Mouse (Mus musculus) cerebellum, adult 11-12 months (tissue): Measurements from ENCODE around the gene Pkdcc.

Experiments
- DNase-seq: peaks from one replicate; pipeline ENCODE4 v3.0.0; 2022

Pkdcc gene

GRCm38 (mm10) chr17:83248467-83248866 is 33.4 kb downstream of the Pkdcc start:
- DNase-seq = no peak

GRCm38 (mm10) chr17:83250903-83251526 is 35.9 kb downstream of the Pkdcc start:
- DNase-seq = no peak

DNA sequence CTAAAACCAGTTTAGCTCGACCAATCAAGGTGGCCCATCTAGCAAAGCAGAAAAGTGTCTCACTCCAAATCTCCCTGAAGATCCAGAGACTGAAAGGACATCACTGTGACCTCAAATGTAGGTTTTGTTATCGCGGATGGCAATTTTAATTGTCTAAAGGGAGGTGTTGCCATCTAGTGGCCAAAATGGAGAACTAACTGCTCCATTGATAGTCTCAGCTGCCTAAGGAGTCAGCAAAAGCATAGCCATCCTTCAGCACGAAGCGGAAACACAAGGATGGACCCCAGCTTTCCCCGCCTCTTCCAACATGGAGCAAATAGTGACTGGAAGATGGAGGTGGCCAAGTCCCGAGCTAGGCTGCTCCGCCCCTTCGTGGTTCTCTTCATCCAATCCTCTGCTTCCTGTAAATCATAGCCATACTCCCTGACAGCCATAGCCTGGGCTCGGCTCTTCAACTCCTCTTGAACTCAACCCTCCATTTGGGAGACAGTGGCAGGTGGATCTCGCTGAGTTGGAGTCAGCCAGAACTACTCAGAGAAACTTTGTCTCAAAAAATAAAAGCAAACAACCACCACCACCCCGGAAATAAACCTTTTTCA is 38.1 kb downstream of the Pkdcc start:
- DNase-seq = no peak

DNA sequence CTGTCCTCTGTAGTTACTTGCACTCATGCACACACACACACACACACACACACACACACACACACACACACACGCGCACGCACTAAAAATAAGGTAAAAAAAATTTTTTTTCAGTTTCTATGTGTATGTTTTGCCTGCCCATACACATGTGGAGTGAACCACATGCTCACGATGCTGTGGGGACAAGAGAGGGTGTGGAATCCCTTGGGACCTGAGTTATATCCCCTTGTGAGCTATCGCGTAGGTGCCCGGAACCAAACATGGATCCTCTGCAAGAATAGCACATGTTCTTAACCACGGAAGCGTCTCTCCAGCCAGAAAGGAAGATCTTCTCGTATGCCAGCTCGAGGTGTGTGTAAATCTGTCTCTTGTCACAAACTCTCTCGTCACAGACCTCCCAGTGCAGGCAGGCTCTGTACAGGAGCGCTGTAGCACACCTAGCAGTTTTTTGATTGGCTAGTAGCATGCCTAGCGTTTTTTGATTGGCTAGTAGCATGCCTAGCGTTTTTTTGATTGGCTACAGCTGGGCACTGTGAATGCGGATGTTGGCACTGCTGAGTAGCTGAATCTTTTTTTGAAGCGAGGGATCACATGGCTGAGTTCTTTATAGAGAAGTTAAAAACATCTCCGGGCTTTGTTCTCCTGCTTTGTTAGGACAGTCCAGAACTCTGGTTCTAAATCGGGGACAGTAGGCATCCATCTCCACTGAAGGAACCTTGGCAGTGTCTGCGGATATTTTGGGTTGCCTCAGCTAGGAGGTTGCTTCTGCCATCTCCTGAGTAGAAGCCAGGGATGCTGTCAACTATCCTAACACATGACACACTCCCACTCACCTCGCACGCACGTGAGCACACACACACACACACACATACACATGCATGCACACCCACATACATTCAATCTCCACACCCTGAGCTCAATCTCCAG is 52.4 kb downstream of the Pkdcc start:
- peak; percentile 61 for DNase-seq

DNA sequence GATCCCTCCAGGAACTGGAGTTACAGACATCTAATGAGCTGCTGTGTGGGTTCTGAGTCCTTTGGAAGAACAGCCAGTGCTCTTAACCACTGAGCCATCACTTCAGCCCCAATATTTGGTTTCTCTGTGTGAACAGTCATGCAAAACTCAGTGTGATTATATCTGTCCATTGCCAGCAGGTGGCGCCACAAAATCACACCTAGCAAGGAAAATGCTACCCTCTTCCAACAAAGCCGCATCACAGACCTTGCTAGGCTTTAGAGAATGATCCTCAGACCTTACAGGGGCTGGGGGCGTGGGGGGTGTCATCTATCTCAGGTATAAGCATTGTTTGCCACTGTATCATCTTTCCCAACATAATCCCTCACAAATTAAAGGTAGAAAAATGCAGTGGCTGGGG is 56.4 kb downstream of the Pkdcc start:
- peak; percentile 32 for DNase-seq

DNA sequence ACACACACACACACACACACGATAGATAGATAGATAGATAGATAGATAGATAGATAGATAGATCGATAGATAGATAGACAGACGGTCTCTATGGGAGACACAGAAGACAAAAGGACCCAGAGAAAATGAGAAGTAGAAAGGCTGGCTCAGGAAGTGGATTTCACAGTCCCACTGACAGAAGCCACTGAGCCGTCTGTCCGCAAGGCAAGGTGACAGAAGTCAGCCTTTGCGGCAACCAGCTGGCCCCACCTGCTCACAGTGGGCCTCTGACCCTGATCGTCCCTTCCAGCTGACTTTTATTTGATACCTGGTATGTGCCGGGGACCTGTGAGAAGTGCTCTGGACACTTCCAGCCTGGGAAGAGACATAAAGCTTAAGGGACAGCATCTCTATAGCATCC is 57.5 kb downstream of the Pkdcc start:
- no peak for DNase-seq

- no peak for DNase-seq
Observed at GRCm38 (mm10) chr17:83273636-83274035, 58.5 kb downstream of the Pkdcc start.

- no peak for DNase-seq
Observed at GRCm38 (mm10) chr17:83274101-83274500, 59.0 kb downstream of the Pkdcc start.
